Mouse (Mus musculus) B cell, adult 62 days (primary cell): ENCODE data around the gene Erich2. TPM values are rescaled to one million over a fixed set of nuclear protein-coding genes. Genes with fewer than 3 reads are reported as not detected.

Source experiments
- total RNA-seq: library from RNA; stranded (reverse); gene quantifications from 4 replicates; pipeline ENCODE4 v1.2.4, GENCODE M21; 2023

Erich2 gene
- 0.33 TPM in 1 of 4 replicates, not detected in the others for total RNA-seq

GRCm38 (mm10) chr2:70508496-70508895 is at the start of gene Erich2:
Gene Erich2, plus strand, starts transcription at chr2:70508819.

GRCm38 (mm10) chr2:70552772-70553171 is 44.2 kb downstream of the Erich2 start, which contains the start of gene Gad1:
Gene Gad1, plus strand, starts transcription at chr2:70553072.

Other genes starting within 250 kb of the Erich2 start
- gene Sp5, start 33.9 kb upstream of the Erich2 start, total RNA-seq = not detected in 4 replicates
- gene Gad1, start 44.3 kb downstream of the Erich2 start, total RNA-seq = 13.3 to 17.2 TPM (median 15.0 TPM) in 4 replicates
- gene Gorasp2, start 152.8 kb downstream of the Erich2 start, total RNA-seq = 104 to 117 TPM (median 113 TPM) in 4 replicates
- 0.72 TPM in 1 of 4 replicates, not detected in the others for gene Gm26558, start 153.3 kb downstream of the Erich2 start, total RNA-seq